Mouse (Mus musculus) liver, embryonic 14.5 days (tissue): ENCODE results near the gene Tprkb. TPM values are rescaled to one million over a fixed set of nuclear protein-coding genes. Genes with fewer than 3 reads are reported as not detected.
A peak's percentile ranks its signal among the peaks of the same experiment; 100 is the strongest.

Source experiments
- ATAC-seq: fragments of 200-750 bp; cut with Nextera tagmentation; 2 replicates; pipeline ENCODE4 v1.8.0; 2017; ENCODE audit warnings: moderate number of reproducible peaks, mild to moderate bottlenecking, moderate library complexity; ENCODE audit not compliant: insufficient read depth
- DNase-seq, 3 experiments: peaks; one replicate each; pipeline ENCODE4 v3.0.0-alpha.2; 2012 to 2013; ENCODE audit warnings: low read depth in 3 of 3, low spot score in 3 of 3
- H3K27ac ChIP-seq: fragments of 300-500 bp; sonication (generic); 2 replicates; pipeline ENCODE4 v1.5.1; 2014; ENCODE audit warnings: moderate library complexity, mild to moderate bottlenecking, control low read depth, inconsistent platforms
- H3K27me3 ChIP-seq: fragments of 300-500 bp; sonication (generic); 2 replicates; pipeline ENCODE4 v1.6.1; 2014; ENCODE audit warnings: mild to moderate bottlenecking, low read length, moderate library complexity; ENCODE audit not compliant: control insufficient read depth, insufficient read depth
- H3K36me3 ChIP-seq: fragments of 300-500 bp; sonication (generic); replicated peaks from 2 replicates; pipeline ENCODE4 v1.6.1; 2014; ENCODE audit warnings: low read depth; ENCODE audit not compliant: control insufficient read depth, insufficient read depth
- H3K4me1 ChIP-seq, 2 experiments: fragments of 200-500 bp in 1 of 2; fragments of 300-500 bp in 1 of 2; sonication (generic) in 1 of 2; replicated peaks; 2 replicates each; pipeline ENCODE4 v1.6.1; 2012 to 2014; ENCODE audit warnings: antibody characterized with exemption in 1 of 2, inconsistent platforms in 1 of 2, low read length in 1 of 2; ENCODE audit not compliant: control insufficient read depth in 2 of 2, insufficient read depth in 2 of 2
- H3K4me2 ChIP-seq: fragments of 300-500 bp; sonication (generic); 2 replicates; pipeline ENCODE4 v1.6.1; 2014; ENCODE audit warnings: low read depth, mild to moderate bottlenecking, control low read depth, moderate library complexity
- H3K4me3 ChIP-seq, 2 experiments: fragments of 200-500 bp in 1 of 2; fragments of 300-500 bp in 1 of 2; sonication (generic) in 1 of 2; 2 replicates each; pipeline ENCODE4 v1.5.1; 2012 to 2014; ENCODE audit warnings: low read depth in 2 of 2, low read length in 2 of 2, mild to moderate bottlenecking in 2 of 2, control low read depth in 1 of 2, inconsistent platforms in 1 of 2, moderate library complexity in 1 of 2; ENCODE audit not compliant: insufficient read depth in 1 of 2
- H3K9ac ChIP-seq: fragments of 300-500 bp; sonication (generic); replicated peaks from 2 replicates; pipeline ENCODE4 v1.6.1; 2014; ENCODE audit warnings: mild to moderate bottlenecking, control low read depth, moderate library complexity
- H3K9me3 ChIP-seq: fragments of 300-500 bp; sonication (generic); 2 replicates; pipeline ENCODE4 v1.6.1; 2016; ENCODE audit warnings: low read length, mixed read lengths; ENCODE audit not compliant: control insufficient read depth
- CTCF ChIP-seq: IDR thresholded peaks from 2 replicates; pipeline ENCODE4 v1.5.1; 2016; ENCODE audit warnings: antibody characterized with exemption, low read depth, control low read depth
- EP300 ChIP-seq: IDR thresholded peaks from 2 replicates; pipeline ENCODE4 v1.6.1; 2016; ENCODE audit warnings: antibody characterized with exemption, low read depth
- WGBS: fragments of 180-500 bp; shearing (Covaris S2); extraction: QIAGEN DNeasy Blood & Tissue Kit; methylation state at CpG from one replicate; pipeline ENCODE4 v1.1.7; 2014; ENCODE audit not compliant: insufficient replicate concordance; 5-methylcytosine and 5-hydroxymethylcytosine counted together
- polyA plus RNA-seq, 2 experiments: library from polyadenylated mRNA; depleted of rRNA in 1 of 2; stranded (reverse) in 1 of 2; unstranded in 1 of 2; fragments of >200 nt; fragmentation: Nextera tagmentation in 1 of 2; extraction: Ambion mirVana in 1 of 2; gene quantifications; 2 replicates each; pipeline versions ENCODE4 v1.2.1 to v1.2.3; 2012 to 2014

The Tprkb gene
- polyA plus RNA-seq, 2 experiments: 12.7 to 14.6 TPM

DNA sequence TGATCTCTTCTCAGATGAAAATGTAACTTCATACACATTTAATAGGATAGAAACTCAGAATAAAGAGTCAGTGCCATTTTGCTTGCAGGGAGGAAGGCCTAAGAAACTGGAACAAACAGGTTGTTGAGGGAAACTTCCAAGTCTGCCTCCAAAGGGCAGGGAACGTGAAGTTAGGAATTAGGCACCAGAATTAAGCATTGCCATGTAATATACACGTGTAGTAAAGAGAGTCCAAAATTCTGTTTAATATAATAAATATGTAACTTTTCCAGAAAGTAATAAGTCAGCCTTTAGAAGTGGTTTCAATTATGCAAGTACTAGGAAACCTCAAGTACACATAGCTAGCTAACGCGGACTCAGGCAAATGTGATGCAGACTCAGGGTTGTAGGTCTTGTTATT lies 7.7 kb downstream of the Tprkb start:
- ATAC-seq: no peak
- Histone ChIP-seq H3K4me1 (peaks cover 9 to 11% of the 10 kb centered on the region in 2 experiments), H3K9ac (no peak overlapping the region), H3K36me3 (peaks cover 2% of the 10 kb centered on the region; the same call in 1 of the 2 replicates), H3K4me3 (no peak overlapping the region), H3K9me3 (no peaks in the 10 kb centered on the region), H3K27me3 (no peaks in the 10 kb centered on the region), H3K27ac (no peak overlapping the region), H3K4me2 (no peak overlapping the region)
- WGBS: 78% methylated on average over 4 of the region's 4 CpGs
- no peak for DNase-seq
- no peak for TF ChIP-seq CTCF
- TF ChIP-seq EP300: no peak

GRCm38 (mm10) chr6:85923643-85924042 lies 12.0 kb downstream of the Tprkb start:
- ATAC-seq (no peak), DNase-seq (no peak)
- H3K27ac ChIP-seq: no peak overlapping the region
- TF ChIP-seq CTCF (no peak), EP300 (no peak)
- H3K36me3 ChIP-seq: peaks cover 24% of the 10 kb centered on the region
- H3K4me2 ChIP-seq: no peak overlapping the region
- no peaks in the 10 kb centered on the region for H3K27me3 ChIP-seq
- H3K4me1 ChIP-seq: no peaks in the 10 kb centered on the region
- WGBS: 76% methylated on average over 1 of the region's 1 CpGs
- no peak overlapping the region for H3K9ac ChIP-seq
- H3K9me3 ChIP-seq: no peaks in the 10 kb centered on the region
- no peak overlapping the region for H3K4me3 ChIP-seq

GRCm38 (mm10) chr6:85926709-85927108 lies 15.0 kb downstream of the Tprkb start:
- no peak overlapping the region for H3K4me2 ChIP-seq
- peaks cover 24% of the 10 kb centered on the region for H3K36me3 ChIP-seq
- H3K9me3 ChIP-seq: no peaks in the 10 kb centered on the region
- ATAC-seq (no peak), DNase-seq (no peak)
- TF ChIP-seq CTCF: no peak
- TF ChIP-seq EP300: no peak
- H3K4me3 ChIP-seq: no peak overlapping the region
- no peak overlapping the region for H3K9ac ChIP-seq
- WGBS: 47% methylated on average over 1 of the region's 1 CpGs
- no peaks in the 10 kb centered on the region; a peak in 1 of 4 replicates for H3K4me1 ChIP-seq
- no peak overlapping the region for H3K27ac ChIP-seq
- no peaks in the 10 kb centered on the region for H3K27me3 ChIP-seq

GRCm38 (mm10) chr6:85927476-85928464 lies 16.1 kb downstream of the Tprkb start:
- Histone ChIP-seq H3K27ac (no peak overlapping the region), H3K4me3 (no peak overlapping the region), H3K9me3 (no peaks in the 10 kb centered on the region), H3K4me2 (no peak overlapping the region), H3K36me3 (peaks cover 22% of the 10 kb centered on the region), H3K27me3 (no peaks in the 10 kb centered on the region), H3K9ac (no peak overlapping the region), H3K4me1 (no peaks in the 10 kb centered on the region; a peak in 1 of 4 replicates)
- 74% methylated on average over 9 of the region's 9 CpGs for WGBS
- ATAC-seq (no peak), DNase-seq (no peak)
- no peak for TF ChIP-seq CTCF
- TF ChIP-seq EP300: no peak

DNA sequence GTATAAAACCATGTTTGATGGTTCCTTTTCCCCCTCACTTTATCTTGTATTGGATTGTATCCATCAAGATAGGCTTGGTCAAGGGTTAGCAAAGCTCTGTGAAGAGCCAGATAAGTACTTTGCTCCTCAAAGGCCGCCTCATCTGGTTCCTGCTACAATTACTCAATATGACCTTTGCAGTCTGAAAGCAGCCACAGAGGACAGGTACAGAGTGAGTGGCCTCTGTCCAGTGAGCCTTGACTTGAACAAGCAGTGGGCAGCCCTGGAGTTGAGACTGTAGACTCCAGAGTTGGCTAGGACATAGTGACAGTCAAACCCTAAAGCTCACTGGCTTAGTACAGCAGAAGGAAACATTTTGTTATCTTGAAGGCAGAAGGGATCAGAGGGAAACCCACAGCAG lies 17.6 kb downstream of the Tprkb start:
- Histone ChIP-seq H3K9me3 (no peaks in the 10 kb centered on the region), H3K4me1 (no peaks in the 10 kb centered on the region; a peak in 1 of 4 replicates), H3K27ac (no peak overlapping the region), H3K4me2 (no peak overlapping the region), H3K27me3 (no peaks in the 10 kb centered on the region), H3K36me3 (peaks cover 22% of the 10 kb centered on the region), H3K4me3 (no peak overlapping the region), H3K9ac (no peak overlapping the region)
- DNase-seq (no peak), ATAC-seq (peak; percentile 63; the same call in 1 of the 2 replicates)
- no peak for TF ChIP-seq CTCF
- TF ChIP-seq EP300: no peak
- WGBS: 36% methylated on average over 1 of the region's 1 CpGs
